Mouse (Mus musculus): ENCODE results near the gene Prmt7. TPM values are rescaled to one million over a fixed set of nuclear protein-coding genes. Genes with fewer than 3 reads are reported as not detected.

Gene Prmt7
- polyA plus RNA-seq, 1 experiment: 9.4 TPM

DNA sequence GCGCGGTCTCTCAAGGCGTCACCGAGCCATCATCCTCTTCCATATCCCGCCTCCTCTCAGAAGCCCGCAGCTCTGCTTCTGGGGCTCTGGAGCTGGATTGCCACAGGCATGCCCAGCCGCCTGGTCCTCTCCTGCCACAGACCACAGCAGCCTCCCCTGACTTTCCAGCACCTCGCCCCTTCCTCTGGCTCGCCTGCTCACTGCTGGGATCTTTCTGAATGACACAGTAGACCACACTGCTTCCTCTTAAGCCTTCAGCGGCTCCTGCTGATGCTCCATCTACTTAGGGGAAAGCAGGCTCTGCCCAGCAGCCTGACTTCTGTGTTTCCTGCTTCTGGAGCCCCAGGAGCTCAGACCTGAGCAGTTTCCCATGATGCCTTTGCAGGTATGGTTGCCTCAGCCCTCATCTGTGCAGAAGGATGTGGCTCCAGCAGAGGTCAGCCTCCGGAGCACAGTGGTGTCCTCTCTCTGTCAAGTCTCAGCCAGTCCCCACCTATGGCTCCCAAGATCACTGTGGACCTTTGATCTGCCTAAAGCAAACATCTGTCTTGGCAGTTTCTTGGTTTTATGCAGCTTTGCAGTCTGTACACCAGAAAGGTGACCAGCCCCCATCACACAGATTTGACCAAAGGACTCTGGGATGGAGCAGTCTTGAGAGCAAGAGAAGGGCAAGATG lies 67.8 kb downstream of the Prmt7 start:
- H3K4me1 ChIP-seq: peaks cover 25% of the 10 kb centered on the region
- TF ChIP-seq GATA1 (IDR thresholded peaks at IDR 0.05; ENCODE audit: borderline replicate concordance, low read length): no peak
- no peak for TF ChIP-seq FLI1 (IDR thresholded peaks at IDR 0.05; ENCODE audit: low read length)
- H3K27me3 ChIP-seq (replicated peaks): peaks cover 86% of the 10 kb centered on the region
- no peaks in the 10 kb centered on the region for H3K9me3 ChIP-seq
- no peaks in the 10 kb centered on the region for H3K36me3 ChIP-seq (replicated peaks; ENCODE audit: low read length)
- no peak overlapping the region for H3K4me3 ChIP-seq (replicated peaks)

DNA sequence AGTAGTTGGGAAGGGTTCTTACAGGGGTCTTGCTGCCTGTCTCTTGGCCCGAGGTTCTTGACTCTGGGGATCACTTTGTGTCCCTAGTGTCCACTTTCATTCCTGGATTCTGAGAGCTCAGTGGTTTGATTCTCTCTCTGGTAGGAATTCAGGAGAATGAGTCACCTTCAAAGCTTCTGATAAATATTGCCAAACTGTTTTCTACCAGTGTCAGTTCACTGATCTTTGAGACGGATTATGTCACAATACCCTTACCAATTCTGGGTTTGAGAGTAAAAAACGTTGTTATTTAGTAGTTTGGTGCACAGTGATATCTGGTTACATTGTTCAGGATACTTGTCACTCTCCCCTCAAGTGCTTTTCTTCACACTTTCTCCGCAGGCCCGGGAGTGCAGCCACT lies 69.4 kb downstream of the Prmt7 start:
- no peak overlapping the region for H3K4me3 ChIP-seq (replicated peaks)
- TF ChIP-seq GATA1 (IDR thresholded peaks at IDR 0.05; ENCODE audit: borderline replicate concordance, low read length): no peak
- H3K9me3 ChIP-seq: no peaks in the 10 kb centered on the region
- no peaks in the 10 kb centered on the region for H3K36me3 ChIP-seq (replicated peaks; ENCODE audit: low read length)
- peaks cover 25% of the 10 kb centered on the region for H3K4me1 ChIP-seq
- H3K27me3 ChIP-seq (replicated peaks): peaks cover 87% of the 10 kb centered on the region

DNA sequence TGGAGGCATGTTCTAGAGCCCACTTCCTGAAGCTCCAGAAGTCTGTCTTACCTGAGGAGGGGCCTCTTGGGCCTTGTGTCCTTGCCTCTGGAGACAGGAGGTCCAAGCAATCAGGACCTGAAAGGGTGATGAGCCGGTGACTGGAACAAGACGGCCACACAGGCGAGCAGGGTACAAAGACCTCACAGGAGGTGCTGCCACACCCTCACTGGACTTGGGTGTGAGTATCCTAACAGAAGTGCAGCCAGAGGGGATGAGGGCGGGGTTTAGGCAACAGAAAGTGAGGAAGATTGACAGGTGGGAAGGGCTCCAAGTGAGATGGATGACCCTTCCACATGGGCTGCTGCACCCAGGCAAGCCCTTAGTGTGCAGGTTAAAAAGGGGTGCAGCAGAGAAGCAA lies 70.1 kb downstream of the Prmt7 start:
- Histone ChIP-seq H3K4me3 (replicated peaks) (no peak overlapping the region), H3K36me3 (replicated peaks; ENCODE audit: low read length) (no peaks in the 10 kb centered on the region), H3K4me1 (peaks cover 25% of the 10 kb centered on the region), H3K9me3 (no peaks in the 10 kb centered on the region), H3K27me3 (replicated peaks) (peaks cover 85% of the 10 kb centered on the region)
- no peak for TF ChIP-seq GATA1 (IDR thresholded peaks at IDR 0.05; ENCODE audit: borderline replicate concordance, low read length)

DNA sequence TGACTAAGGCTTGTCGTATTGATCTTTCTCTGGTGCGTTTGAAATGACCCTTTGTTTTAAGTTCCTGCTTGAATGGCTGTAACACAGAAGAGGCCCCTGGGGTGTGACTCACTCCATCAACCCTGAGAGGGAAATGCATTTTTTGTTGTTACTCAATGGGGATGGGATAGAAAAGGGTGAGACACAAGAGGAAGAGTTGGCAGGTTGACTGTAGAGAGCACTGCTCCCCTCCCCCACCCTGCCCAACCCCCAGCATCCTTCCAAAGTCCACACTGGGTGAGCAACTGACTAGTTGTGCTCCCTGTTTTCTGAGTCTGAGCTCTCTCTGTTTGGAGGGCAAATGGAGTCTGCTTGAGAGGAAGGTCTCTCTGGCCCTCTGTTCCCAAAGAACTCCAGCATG lies 76.7 kb downstream of the Prmt7 start:
- H3K4me1 ChIP-seq: peaks cover 13% of the 10 kb centered on the region
- H3K36me3 ChIP-seq (replicated peaks; ENCODE audit: low read length): no peaks in the 10 kb centered on the region
- H3K4me3 ChIP-seq (replicated peaks): no peak overlapping the region
- H3K9me3 ChIP-seq: no peaks in the 10 kb centered on the region
- H3K27me3 ChIP-seq (replicated peaks): peaks cover 77% of the 10 kb centered on the region
- TF ChIP-seq GATA1 (IDR thresholded peaks at IDR 0.05; ENCODE audit: borderline replicate concordance, low read length): no peak
- no peak for TF ChIP-seq FLI1 (IDR thresholded peaks at IDR 0.05; ENCODE audit: low read length)

DNA sequence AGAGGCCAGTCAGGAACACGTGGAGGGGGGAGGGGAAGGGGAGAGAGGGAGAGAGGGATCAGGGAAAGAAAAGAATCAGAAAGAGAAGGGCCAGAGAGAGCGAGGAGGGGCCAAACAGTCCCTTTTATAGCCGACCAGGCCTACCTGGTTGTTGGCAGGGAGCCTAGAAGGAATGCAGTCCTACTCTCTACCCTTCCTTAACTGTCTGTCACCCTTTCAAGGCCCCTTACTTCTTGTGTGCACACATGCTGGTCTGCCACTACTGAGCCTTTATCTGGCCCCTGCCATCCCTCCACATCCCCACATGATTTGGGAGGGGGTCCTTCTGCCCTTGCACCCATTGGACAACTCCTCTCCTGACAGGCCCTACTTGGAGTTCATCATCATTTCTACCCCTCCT lies 78.0 kb downstream of the Prmt7 start:
- H3K4me3 ChIP-seq (replicated peaks): no peak overlapping the region
- no peaks in the 10 kb centered on the region for H3K36me3 ChIP-seq (replicated peaks; ENCODE audit: low read length)
- H3K9me3 ChIP-seq: no peaks in the 10 kb centered on the region
- no peak for TF ChIP-seq FLI1 (IDR thresholded peaks at IDR 0.05; ENCODE audit: low read length)
- peaks cover 24% of the 10 kb centered on the region for H3K4me1 ChIP-seq
- peaks cover 77% of the 10 kb centered on the region for H3K27me3 ChIP-seq (replicated peaks)

DNA sequence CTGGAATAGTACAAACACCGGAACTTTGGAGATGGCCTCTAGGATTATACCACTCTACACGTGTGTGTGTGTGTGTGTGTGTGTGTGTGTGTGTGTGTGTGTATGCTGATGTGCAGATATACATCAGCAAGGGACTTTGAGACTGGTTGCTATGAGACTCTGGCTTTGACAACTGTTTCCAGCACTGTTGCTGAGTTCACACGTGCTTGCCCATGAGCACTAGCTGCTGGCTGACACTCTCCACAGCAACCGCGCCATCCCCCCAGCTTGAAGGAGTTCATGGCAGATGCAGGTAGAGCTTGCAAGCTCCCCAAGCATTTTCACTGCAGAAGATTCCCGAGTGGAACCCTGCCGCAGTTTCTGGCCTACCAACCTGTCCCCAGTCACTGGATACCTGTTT lies 78.7 kb downstream of the Prmt7 start:
- TF ChIP-seq FLI1 (IDR thresholded peaks at IDR 0.05; ENCODE audit: low read length) (no peak), GATA1 (IDR thresholded peaks at IDR 0.05; ENCODE audit: borderline replicate concordance, low read length) (no peak)
- Histone ChIP-seq H3K9me3 (no peaks in the 10 kb centered on the region), H3K27me3 (replicated peaks) (peaks cover 82% of the 10 kb centered on the region), H3K4me3 (replicated peaks) (no peak overlapping the region), H3K4me1 (peaks cover 24% of the 10 kb centered on the region), H3K36me3 (replicated peaks; ENCODE audit: low read length) (no peaks in the 10 kb centered on the region)

DNA sequence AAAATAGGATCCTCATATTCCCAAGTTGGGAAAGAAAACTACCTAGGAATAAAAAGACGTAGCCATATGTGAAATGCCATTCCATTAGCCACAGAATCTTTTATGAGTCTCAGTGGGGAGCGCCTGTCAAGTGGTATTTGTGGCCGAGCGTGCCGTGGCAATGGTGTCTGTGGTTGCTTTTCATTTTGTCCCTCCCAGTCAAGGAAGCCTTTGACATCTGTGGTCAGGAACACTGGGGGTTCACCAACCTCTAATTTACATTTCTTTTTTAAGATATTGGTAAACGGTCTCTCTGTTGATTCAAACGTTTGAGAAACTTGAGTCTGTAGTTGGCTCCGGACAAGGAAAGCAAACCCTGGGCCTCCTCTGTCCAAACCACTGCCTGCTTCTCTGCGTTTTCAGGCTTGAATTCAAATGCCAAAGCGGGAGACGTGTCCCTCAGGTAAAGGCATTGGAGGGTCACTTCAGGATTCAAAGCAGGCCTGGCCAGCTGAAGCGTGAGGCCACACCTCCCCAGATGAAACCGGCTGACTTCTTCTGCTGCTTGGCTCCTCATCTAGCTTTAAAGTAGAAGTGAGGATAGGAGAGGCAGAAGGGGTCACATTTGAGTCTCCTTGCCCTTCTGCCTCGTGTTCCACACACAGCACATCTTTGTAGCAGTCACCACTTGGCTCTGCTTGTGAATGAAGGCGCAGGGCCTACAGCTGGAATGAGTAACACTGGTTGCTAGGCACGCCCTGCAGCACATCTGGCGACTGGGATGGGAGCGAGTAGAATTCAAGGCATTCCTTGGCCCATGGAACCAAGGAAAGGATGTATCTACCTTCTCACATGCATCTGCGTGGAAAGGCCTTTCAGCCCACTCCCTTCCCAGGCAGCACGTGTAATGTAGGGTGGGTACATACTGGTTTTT lies 82.0 kb downstream of the Prmt7 start:
- Histone ChIP-seq H3K4me1 (peaks cover 24% of the 10 kb centered on the region), H3K9me3 (no peaks in the 10 kb centered on the region), H3K4me3 (replicated peaks) (peak overlapping the region; percentile 65), H3K27me3 (replicated peaks) (peaks cover 87% of the 10 kb centered on the region), H3K36me3 (replicated peaks; ENCODE audit: low read length) (no peaks in the 10 kb centered on the region)
- TF ChIP-seq GATA1 (IDR thresholded peaks at IDR 0.05; ENCODE audit: borderline replicate concordance, low read length) (no peak), FLI1 (IDR thresholded peaks at IDR 0.05; ENCODE audit: low read length) (no peak)

DNA sequence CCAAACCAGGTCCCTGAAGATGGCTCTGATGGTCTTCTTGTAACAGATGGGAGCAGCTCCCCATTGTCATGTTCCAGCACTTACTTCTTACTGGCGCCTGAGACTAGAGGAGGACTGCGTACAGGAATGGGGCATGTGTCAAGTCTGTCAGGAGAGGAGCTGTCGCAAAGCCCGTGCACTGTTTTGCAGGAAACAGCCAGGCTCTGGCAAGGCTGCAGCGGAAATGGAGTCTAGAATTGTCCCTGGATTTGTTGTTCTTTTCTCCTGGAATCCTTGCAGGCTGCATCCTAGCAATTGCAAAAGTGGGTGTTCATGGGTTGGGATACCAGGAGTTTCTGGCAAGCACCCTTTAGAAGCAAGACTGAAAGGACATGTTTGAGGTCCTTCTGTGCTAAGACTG lies 87.5 kb downstream of the Prmt7 start:
- Histone ChIP-seq H3K4me3 (replicated peaks) (no peak overlapping the region), H3K36me3 (replicated peaks; ENCODE audit: low read length) (no peaks in the 10 kb centered on the region), H3K4me1 (peaks cover 3% of the 10 kb centered on the region), H3K9me3 (peaks cover 8% of the 10 kb centered on the region), H3K27me3 (replicated peaks) (peaks cover 73% of the 10 kb centered on the region)
- TF ChIP-seq FLI1 (IDR thresholded peaks at IDR 0.05; ENCODE audit: low read length) (no peak), GATA1 (IDR thresholded peaks at IDR 0.05; ENCODE audit: borderline replicate concordance, low read length) (no peak)

DNA sequence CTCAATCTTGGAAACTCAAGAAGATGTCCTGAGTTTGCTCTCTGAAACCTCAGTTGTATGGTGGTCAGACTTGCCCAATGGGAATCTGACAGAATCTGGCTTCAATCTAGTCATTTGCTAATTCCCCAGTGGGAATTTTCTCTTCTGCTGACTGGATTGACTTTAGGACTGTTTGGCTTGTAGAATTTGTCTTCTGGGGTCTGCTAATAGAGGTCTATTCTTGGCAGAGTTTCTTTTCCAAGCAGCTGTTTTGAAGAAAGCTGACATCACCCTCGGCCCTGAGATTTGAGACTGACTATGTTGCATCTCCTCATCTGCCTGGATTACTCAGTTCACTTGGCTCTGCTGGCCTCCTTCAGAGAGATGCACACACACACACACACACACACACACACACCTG lies 88.1 kb downstream of the Prmt7 start:
- peaks cover 2% of the 10 kb centered on the region for H3K4me1 ChIP-seq

DNA sequence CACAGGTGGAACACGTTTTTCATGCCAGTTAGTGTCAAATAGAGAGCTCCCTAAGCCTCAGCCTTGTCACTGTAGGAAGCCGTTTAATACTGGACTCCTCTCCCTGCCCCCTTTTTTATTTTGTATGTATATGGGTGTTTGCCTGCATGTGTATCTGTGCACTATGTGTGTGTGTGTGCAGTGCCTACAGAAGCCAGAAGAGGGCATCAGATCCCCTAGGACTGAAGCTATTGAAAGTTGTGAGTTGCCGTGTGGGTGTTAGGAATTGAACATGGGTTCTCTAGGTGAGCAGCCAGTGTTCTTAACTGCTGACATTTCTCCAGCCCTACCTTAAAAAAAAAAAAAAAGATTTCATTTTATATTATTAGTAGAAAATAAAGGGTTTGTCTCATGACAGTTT lies 89.0 kb downstream of the Prmt7 start:
- peaks cover 8% of the 10 kb centered on the region for H3K9me3 ChIP-seq
- H3K4me3 ChIP-seq (replicated peaks): no peak overlapping the region
- TF ChIP-seq GATA1 (IDR thresholded peaks at IDR 0.05; ENCODE audit: borderline replicate concordance, low read length) (no peak), FLI1 (IDR thresholded peaks at IDR 0.05; ENCODE audit: low read length) (no peak)
- peaks cover 6% of the 10 kb centered on the region for H3K4me1 ChIP-seq
- peaks cover 67% of the 10 kb centered on the region for H3K27me3 ChIP-seq (replicated peaks)
- no peaks in the 10 kb centered on the region for H3K36me3 ChIP-seq (replicated peaks; ENCODE audit: low read length)

More for the DNA sequence above, 88.1 kb downstream of the Prmt7 start:
- no peak overlapping the region for H3K4me3 ChIP-seq (replicated peaks)
- H3K27me3 ChIP-seq (replicated peaks): peaks cover 70% of the 10 kb centered on the region
- no peak for TF ChIP-seq GATA1 (IDR thresholded peaks at IDR 0.05; ENCODE audit: borderline replicate concordance, low read length)
- TF ChIP-seq FLI1 (IDR thresholded peaks at IDR 0.05; ENCODE audit: low read length): no peak
- H3K36me3 ChIP-seq (replicated peaks; ENCODE audit: low read length): no peaks in the 10 kb centered on the region
- peaks cover 8% of the 10 kb centered on the region for H3K9me3 ChIP-seq
